Mouse (Mus musculus) forebrain, embryonic 12.5 days (tissue): Measurements from ENCODE around the gene Il16. TPM values are rescaled to one million over a fixed set of nuclear protein-coding genes. Genes with fewer than 3 reads are reported as not detected.

Experiments
- ATAC-seq: fragments of 200-750 bp; cut with Nextera tagmentation; 2 replicates; pipeline ENCODE4 v1.8.0; 2017; ENCODE audit warnings: moderate TSS enrichment; ENCODE audit not compliant: low FRiP score
- H3K27ac ChIP-seq: fragments of 300-500 bp; sonication (generic); 2 replicates; pipeline ENCODE4 v1.5.1; 2016; ENCODE audit warnings: mild to moderate bottlenecking
- H3K27me3 ChIP-seq: fragments of 300-500 bp; sonication (generic); 2 replicates; pipeline ENCODE4 v1.6.1; 2016; ENCODE audit warnings: mild to moderate bottlenecking
- H3K36me3 ChIP-seq: fragments of 300-500 bp; sonication (generic); replicated peaks from 2 replicates; pipeline ENCODE4 v1.6.1; 2016; ENCODE audit warnings: mild to moderate bottlenecking
- H3K4me1 ChIP-seq: fragments of 300-500 bp; sonication (generic); 2 replicates; pipeline ENCODE4 v1.6.1; 2016
- H3K4me2 ChIP-seq: fragments of 300-500 bp; sonication (generic); 2 replicates; pipeline ENCODE4 v1.6.1; 2016; ENCODE audit warnings: mild to moderate bottlenecking, moderate library complexity
- H3K4me3 ChIP-seq: fragments of 300-500 bp; sonication (generic); replicated peaks from 2 replicates; pipeline ENCODE4 v1.5.1; 2016; ENCODE audit warnings: mild to moderate bottlenecking
- H3K9ac ChIP-seq: fragments of 300-500 bp; sonication (generic); 2 replicates; pipeline ENCODE4 v1.6.1; 2016; ENCODE audit warnings: mild to moderate bottlenecking
- H3K9me3 ChIP-seq: fragments of 300-500 bp; sonication (generic); 2 replicates; pipeline ENCODE4 v1.6.1; 2016
- WGBS: fragments of 180-500 bp; shearing (Covaris S2); methylation state at CpG from one replicate; pipeline ENCODE4 v1.1.7; 2016; 5-methylcytosine and 5-hydroxymethylcytosine counted together
- polyA plus RNA-seq: library from polyadenylated mRNA; unstranded; fragments of >200 nt; fragmentation: Nextera tagmentation; extraction: Ambion mirVana; gene quantifications from 2 replicates; pipeline ENCODE4 v1.2.1, GENCODE M21; 2016

Il16 gene
- polyA plus RNA-seq: 0.86 and 0.95 TPM in 2 replicates

DNA sequence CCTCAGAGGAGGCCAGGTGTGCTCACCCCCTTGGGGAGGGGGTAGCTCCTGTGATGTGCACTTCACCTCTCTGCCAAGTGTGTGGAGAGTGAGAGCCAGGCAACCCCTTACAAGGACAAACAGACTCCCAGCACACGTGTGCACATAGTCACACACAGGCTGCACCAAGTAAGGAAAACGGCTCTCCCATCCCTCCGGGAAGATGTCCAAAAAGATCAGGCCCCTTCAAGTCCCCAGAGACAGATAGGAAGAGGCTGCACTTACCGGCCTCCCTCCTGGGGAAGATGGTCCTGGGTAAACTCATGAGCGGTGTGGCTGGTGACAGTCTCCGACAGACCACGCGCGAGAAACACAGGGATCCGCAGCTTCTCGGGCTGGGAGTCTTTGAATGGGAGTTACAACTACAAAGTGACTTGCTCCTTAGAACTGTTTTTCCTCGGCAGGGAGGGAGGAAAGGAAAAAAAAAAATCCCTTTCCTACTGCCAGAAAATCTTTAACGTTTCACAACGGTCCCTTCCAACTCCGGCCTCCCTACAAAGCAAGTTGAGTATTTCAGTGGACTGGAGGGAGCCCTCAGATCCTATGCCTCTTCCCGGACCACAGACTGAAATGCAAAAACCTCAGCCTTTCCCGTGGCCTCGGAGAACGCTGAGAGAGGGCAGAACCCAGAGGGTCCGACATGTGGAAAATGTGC lies at the start of gene Il16:
TSS of gene Il16 (minus strand) at position 314 of the 694 bp plus-strand sequence.
- no peak within 1 kb of the TSS for H3K9ac ChIP-seq
- no peaks in the 10 kb centered on the region for H3K27me3 ChIP-seq
- no peak for ATAC-seq
- H3K4me2 ChIP-seq: no peak within 1 kb of the TSS
- peaks cover 3% of the 10 kb centered on the region; the same call in 1 of the 2 replicates for H3K4me1 ChIP-seq
- H3K9me3 ChIP-seq: no peaks in the 10 kb centered on the region
- H3K27ac ChIP-seq: no peak within 1 kb of the TSS
- no peak within 1 kb of the TSS for H3K4me3 ChIP-seq
- no peaks in the 10 kb centered on the region for H3K36me3 ChIP-seq
- 60% methylated on average over 20 of the region's 20 CpGs for WGBS

DNA sequence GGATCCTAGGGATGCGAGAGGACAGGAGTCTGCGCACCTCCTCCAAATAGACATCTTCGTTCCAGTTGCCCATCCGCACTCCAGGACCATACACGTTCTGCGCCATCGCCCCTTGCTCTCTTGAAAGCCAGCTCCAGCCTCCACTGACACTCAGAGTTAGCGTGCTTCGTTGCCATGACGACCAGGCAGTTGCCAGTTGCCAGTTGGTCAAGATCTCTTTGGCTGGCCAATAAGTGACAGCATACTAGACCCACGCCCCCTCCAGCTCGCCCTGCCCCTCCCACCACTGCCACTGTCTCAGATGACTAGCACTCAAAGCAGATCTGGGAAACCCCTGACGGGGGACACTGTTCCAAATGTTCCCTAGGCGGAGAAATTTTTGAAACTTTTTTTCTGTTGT lies 49.2 kb upstream of the Il16 start, which contains the start of gene Cfap161:
TSS of gene Cfap161 (minus strand) at position 176 of the 400 bp plus-strand sequence.
- H3K27me3 ChIP-seq: no peaks in the 10 kb centered on the region
- H3K27ac ChIP-seq: no peak within 1 kb of the TSS
- no peak within 1 kb of the TSS for H3K4me3 ChIP-seq
- ATAC-seq: peak; percentile 97
- H3K36me3 ChIP-seq: no peaks in the 10 kb centered on the region
- no peak within 1 kb of the TSS for H3K9ac ChIP-seq
- 4% methylated on average over 14 of the region's 14 CpGs for WGBS
- H3K4me2 ChIP-seq: peak within 1 kb of the TSS; percentile 30
- no peaks in the 10 kb centered on the region for H3K9me3 ChIP-seq
- H3K4me1 ChIP-seq: peaks cover 8% of the 10 kb centered on the region

DNA sequence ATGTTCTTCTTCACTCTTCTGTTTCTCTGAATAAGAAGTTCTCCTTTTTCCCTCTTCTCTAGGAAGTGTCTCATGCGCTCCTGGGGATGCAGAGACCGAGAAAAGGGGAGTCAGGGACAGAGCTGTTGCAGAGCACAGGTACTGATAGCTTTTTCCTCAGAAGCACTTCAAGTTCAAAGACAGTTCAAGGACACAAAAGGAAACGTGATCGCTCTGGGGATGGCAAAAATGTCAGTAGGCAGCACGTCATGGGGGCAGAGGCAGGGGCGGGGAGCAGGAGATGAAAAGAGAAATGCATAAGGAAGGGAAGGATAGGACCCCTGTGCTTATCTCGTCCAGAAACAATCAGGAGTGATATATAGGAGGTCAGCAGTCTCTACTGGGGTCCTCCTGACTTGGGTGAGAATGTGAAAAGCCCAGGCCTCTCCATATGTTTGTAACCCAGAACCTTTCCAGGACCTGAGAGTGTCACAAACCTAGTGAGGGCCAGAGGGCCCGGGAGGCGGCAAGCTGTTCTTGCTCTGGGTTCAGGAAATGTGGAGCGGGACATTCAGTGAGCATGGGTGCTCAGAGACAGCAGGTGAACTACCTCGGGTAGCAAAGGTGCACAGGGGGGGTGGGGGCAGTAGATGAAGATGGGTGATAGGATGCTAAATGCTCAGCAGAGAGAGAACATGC lies 48.6 kb upstream of the Il16 start:
- Histone ChIP-seq H3K4me3 (no peak overlapping the region), H3K9ac (no peak overlapping the region), H3K4me2 (peak overlapping the region; percentile 30), H3K4me1 (peaks cover 8% of the 10 kb centered on the region), H3K27ac (no peak overlapping the region), H3K36me3 (no peaks in the 10 kb centered on the region), H3K9me3 (no peaks in the 10 kb centered on the region), H3K27me3 (no peaks in the 10 kb centered on the region)
- peak; percentile 44 for ATAC-seq
- WGBS: 45% methylated on average over 11 of the region's 11 CpGs

DNA sequence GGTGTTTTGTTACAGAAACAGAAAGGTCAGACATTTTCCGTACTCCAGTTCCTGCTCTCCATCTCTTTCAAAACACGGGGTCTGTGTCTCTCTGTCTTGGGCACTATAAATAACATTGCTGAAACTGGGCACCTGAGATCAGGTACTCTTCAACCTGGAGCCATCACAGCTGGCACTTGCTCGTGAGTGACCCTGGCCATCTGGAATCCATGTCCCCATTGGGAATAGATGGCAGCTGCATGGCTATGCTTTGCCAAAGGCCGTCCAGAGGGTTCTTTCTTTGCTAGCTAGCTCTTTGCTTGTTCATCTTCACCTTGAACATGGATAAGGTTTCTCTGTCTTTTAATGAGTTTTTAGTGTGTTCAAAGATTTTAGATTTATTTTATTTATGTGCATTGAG lies 35.4 kb upstream of the Il16 start:
- H3K4me3 ChIP-seq: no peak overlapping the region
- H3K9me3 ChIP-seq: no peaks in the 10 kb centered on the region
- H3K36me3 ChIP-seq: no peaks in the 10 kb centered on the region
- no peak overlapping the region for H3K4me2 ChIP-seq
- no peak overlapping the region for H3K9ac ChIP-seq
- no peak for ATAC-seq
- no peaks in the 10 kb centered on the region for H3K4me1 ChIP-seq
- WGBS: 87% methylated on average over 4 of the region's 4 CpGs
- H3K27me3 ChIP-seq: no peaks in the 10 kb centered on the region
- H3K27ac ChIP-seq: no peak overlapping the region

DNA sequence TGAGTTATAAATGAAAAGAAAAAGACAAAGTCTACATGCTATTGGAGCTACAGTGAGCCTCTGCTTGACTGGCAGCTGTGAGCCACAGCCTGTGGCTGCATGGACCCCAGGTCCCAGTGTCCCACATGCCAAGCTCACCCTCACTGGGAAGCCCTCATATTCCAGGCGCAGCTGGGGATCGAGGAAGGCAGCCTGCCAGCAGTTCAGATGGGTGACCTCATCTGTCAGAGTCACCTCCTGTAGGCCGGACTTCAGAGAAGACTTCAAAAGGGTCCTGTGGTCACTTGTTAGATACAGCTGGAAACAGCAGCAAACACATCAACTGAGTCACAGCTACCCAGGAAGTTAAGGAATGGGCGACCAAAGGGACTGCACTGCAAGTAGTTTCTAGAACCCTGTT lies 34.5 kb upstream of the Il16 start:
- Histone ChIP-seq H3K9me3 (no peaks in the 10 kb centered on the region), H3K4me2 (no peak overlapping the region), H3K9ac (no peak overlapping the region), H3K4me1 (no peaks in the 10 kb centered on the region), H3K27ac (no peak overlapping the region), H3K4me3 (no peak overlapping the region), H3K27me3 (no peaks in the 10 kb centered on the region), H3K36me3 (no peaks in the 10 kb centered on the region)
- no peak for ATAC-seq
- WGBS: 85% methylated on average over 4 of the region's 4 CpGs

DNA sequence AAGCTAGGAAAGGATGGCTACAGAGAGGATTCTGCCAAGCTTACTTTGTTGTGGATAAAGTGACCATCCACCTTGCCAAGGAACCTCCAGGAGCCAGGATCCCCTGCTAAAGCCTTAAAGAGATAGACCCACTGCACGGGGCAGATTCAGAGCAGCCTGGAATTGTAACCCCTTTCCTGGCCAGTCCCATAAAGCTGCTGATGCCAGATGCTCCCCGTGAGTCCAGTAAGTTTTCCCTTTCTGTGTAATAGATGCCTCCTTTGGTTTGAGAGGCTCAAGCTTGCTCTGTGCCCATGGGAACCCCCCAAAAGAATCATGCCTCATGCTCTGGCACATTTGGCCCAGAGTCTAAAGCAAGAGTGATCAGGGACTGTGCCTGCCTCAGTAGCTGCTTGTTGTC lies 33.5 kb upstream of the Il16 start:
- no peaks in the 10 kb centered on the region for H3K4me1 ChIP-seq
- H3K4me2 ChIP-seq: no peak overlapping the region
- no peaks in the 10 kb centered on the region for H3K9me3 ChIP-seq
- H3K9ac ChIP-seq: no peak overlapping the region
- no peak overlapping the region for H3K4me3 ChIP-seq
- no peak overlapping the region for H3K27ac ChIP-seq
- H3K27me3 ChIP-seq: no peaks in the 10 kb centered on the region
- no peaks in the 10 kb centered on the region for H3K36me3 ChIP-seq
- no peak for ATAC-seq
- WGBS: 79% methylated on average over 2 of the region's 2 CpGs

DNA sequence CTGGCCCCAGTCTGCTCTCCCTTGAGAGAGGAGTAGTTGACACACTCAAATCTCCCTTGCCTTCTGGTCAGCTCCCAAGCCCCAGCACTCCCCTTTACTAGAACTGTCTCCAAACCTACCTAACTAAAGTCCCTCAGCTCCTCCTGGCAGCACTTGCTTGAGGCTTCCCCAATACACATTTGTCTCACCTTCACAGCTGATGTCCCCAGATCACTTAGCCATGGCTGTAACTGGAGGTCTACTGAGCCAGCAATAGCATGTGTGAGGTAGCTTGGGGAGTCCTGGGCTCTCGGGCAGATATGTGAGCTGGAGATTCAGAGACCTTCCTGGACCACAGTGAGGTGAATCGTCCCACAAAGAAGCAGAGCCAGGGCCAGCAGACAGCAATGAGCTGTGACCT lies 33.0 kb upstream of the Il16 start:
- WGBS: 75% methylated on average over 2 of the region's 2 CpGs

DNA sequence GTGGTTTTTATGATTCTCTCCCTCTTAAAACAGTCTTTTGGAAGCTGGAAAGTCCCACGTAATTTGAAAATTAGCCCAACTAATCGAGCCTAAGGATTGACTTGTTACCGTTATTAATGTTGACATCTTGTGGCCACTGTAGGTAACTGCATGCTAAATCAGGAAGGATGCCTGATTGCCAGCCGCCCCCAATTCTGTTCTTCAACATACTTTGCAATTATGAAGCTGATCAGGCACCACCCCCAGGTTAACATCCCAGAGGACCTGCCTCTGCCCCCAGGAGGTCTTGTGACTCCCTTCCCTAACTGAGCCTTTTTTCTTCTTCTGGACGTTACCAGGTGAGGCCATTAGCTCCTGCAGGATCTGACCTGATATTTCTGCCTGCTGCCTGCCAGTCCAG lies 29.2 kb upstream of the Il16 start:
- no peak for ATAC-seq
- Histone ChIP-seq H3K9me3 (no peaks in the 10 kb centered on the region), H3K9ac (no peak overlapping the region), H3K27ac (no peak overlapping the region), H3K4me3 (no peak overlapping the region), H3K27me3 (no peaks in the 10 kb centered on the region), H3K36me3 (no peaks in the 10 kb centered on the region), H3K4me1 (no peaks in the 10 kb centered on the region), H3K4me2 (no peak overlapping the region)
- WGBS: 49% methylated on average over 5 of the region's 5 CpGs

More for the DNA sequence above, 33.0 kb upstream of the Il16 start:
- Histone ChIP-seq H3K4me1 (no peaks in the 10 kb centered on the region), H3K36me3 (no peaks in the 10 kb centered on the region), H3K27ac (no peak overlapping the region), H3K27me3 (no peaks in the 10 kb centered on the region), H3K4me2 (no peak overlapping the region), H3K9me3 (no peaks in the 10 kb centered on the region), H3K4me3 (no peak overlapping the region), H3K9ac (no peak overlapping the region)
- no peak for ATAC-seq

DNA sequence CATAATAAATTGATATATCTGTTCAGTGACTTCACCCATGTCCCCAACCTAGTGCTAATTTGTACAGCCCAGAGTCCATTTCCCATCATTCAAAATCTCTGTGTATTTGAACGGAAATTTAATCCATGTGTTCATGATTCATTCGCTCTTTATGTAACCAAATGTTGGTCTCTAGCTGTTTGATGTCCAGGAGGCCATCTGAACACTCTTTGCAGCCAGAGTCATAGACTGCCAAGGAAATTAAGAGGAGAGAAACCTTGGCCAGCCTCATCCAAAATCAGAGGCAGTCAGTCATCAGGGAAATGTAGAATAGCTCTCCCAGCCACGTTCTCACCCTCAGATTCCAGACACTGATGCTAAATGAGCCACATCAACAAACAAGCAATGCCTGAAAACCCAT lies 18.1 kb upstream of the Il16 start:
- no peaks in the 10 kb centered on the region for H3K9me3 ChIP-seq
- no peaks in the 10 kb centered on the region for H3K27me3 ChIP-seq
- no peak overlapping the region for H3K9ac ChIP-seq
- no peak overlapping the region for H3K4me3 ChIP-seq
- no peak overlapping the region for H3K27ac ChIP-seq
- 77% methylated on average over 3 of the region's 3 CpGs for WGBS
- H3K4me2 ChIP-seq: no peak overlapping the region
- no peak for ATAC-seq
- no peaks in the 10 kb centered on the region for H3K36me3 ChIP-seq
- no peaks in the 10 kb centered on the region for H3K4me1 ChIP-seq

DNA sequence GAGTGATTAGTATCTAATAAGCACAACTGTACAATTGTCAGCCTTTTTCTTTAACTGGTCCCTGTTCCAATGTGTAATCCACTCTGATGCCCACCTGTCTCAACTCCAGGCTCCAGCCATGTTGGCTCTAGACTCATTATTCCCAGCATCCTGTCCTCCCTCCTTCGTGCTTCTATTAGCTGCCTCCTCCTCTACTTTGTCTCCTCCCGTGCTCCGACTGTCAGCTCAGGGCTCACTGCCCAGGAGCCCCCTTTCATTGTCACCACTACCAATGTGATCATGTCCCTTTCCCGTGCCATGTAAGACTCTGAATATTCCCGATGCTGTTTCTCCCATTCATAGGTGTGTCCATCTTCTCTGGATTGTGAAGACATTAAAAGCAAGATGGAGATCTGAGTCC lies 16.8 kb upstream of the Il16 start:
- no peaks in the 10 kb centered on the region for H3K36me3 ChIP-seq
- WGBS: 79% methylated on average over 5 of the region's 5 CpGs

DNA sequence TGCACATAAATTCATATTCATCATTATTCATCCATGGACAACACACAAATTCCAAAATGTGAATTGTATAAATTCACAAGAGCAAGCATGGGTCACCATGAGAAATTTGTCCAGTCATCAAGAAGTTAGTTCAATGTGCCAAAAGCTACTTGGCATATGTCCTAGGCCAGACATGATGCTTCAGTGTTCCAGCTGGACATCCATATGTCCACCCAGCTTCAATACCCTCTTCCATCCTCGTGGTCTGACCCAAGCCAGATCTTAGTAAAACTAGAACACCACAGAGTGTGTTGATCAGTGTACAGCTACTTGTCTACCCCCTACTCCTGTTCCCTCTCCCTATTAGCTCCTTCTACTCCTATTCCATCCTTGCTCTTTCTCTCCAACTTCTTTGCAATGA lies 5.5 kb upstream of the Il16 start:
- WGBS: 66% methylated on average over 1 of the region's 1 CpGs
- H3K27ac ChIP-seq: no peak overlapping the region
- H3K4me3 ChIP-seq: no peak overlapping the region
- no peak overlapping the region for H3K4me2 ChIP-seq
- no peaks in the 10 kb centered on the region; the same call in 1 of the 2 replicates for H3K4me1 ChIP-seq
- H3K9ac ChIP-seq: no peak overlapping the region
- ATAC-seq: no peak
- H3K36me3 ChIP-seq: no peaks in the 10 kb centered on the region
- H3K9me3 ChIP-seq: no peaks in the 10 kb centered on the region
- H3K27me3 ChIP-seq: no peaks in the 10 kb centered on the region

More for the DNA sequence above, 16.8 kb upstream of the Il16 start:
- no peak overlapping the region for H3K9ac ChIP-seq
- H3K4me2 ChIP-seq: no peak overlapping the region
- H3K4me3 ChIP-seq: no peak overlapping the region
- H3K27ac ChIP-seq: no peak overlapping the region
- ATAC-seq: no peak
- H3K4me1 ChIP-seq: no peaks in the 10 kb centered on the region
- H3K9me3 ChIP-seq: no peaks in the 10 kb centered on the region
- no peaks in the 10 kb centered on the region for H3K27me3 ChIP-seq

DNA sequence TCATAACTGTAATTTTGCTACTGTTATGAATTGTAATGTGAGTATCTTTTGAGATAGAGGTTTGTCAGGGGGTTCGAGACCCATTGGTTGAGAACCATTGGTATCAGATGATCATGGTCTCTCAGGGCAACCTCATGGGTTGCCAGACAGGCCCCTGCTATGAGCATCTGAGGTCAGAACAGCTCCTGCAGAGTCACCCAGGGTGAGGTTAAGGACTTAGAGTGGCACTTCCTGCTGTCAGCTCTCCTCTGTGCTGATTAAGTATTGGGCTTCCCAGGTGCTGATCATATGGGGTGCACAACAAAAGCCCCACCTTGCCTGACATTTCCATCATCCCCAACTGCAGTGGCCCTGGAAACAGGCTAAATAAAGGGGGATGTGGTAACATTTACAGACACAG lies 2.9 kb upstream of the Il16 start:
- Histone ChIP-seq H3K4me3 (no peak overlapping the region), H3K9me3 (no peaks in the 10 kb centered on the region), H3K27ac (no peak overlapping the region), H3K27me3 (no peaks in the 10 kb centered on the region), H3K4me2 (no peak overlapping the region), H3K9ac (no peak overlapping the region), H3K4me1 (peaks cover 3% of the 10 kb centered on the region; the same call in 1 of the 2 replicates), H3K36me3 (no peaks in the 10 kb centered on the region)
- ATAC-seq: no peak
- WGBS: 88% methylated on average over 1 of the region's 1 CpGs
